Mouse (Mus musculus) B cell, adult 2 months (primary cell): ENCODE measurements around the gene Ube2s.
A peak's percentile ranks its signal among the peaks of the same experiment; 100 is the strongest.
"Not testable (repeated sequence)": the region's sequence is repeated elsewhere in the genome, so short reads cannot be mapped to it uniquely, and the experiment has no call there.

Experiments
- DNase-seq, 2 experiments: peaks; one replicate each; pipeline ENCODE4 v3.0.0; 2022

The Ube2s gene

GRCm38 (mm10) chr7:4820925-4821324 lies 8.5 kb upstream of the Ube2s start:
- not testable (repeated sequence) for DNase-seq

GRCm38 (mm10) chr7:4816559-4816958 lies 4.2 kb upstream of the Ube2s start:
- DNase-seq, result no peak

- DNase-seq, result peak in 1 of 2 experiments; percentile 6
These were observed 858 bp upstream of the Ube2s start for GRCm38 (mm10) chr7:4813105-4813791.

- DNase-seq, result no peak
These were observed 518 bp downstream of the Ube2s start for GRCm38 (mm10) chr7:4811842-4812302.

- DNase-seq, result not testable (repeated sequence)
These were observed 1.3 kb downstream of the Ube2s start for GRCm38 (mm10) chr7:4811131-4811530.

GRCm38 (mm10) chr7:4806716-4807115 lies 5.7 kb downstream of the Ube2s start:
- DNase-seq, result peak; percentile 55 to 62

GRCm38 (mm10) chr7:4802247-4802646 lies 10.1 kb downstream of the Ube2s start:
- DNase-seq, result no peak

GRCm38 (mm10) chr7:4795767-4796433 lies 16.5 kb downstream of the Ube2s start:
- peak; percentile 49 to 51 for DNase-seq

GRCm38 (mm10) chr7:4794631-4795168 lies 17.7 kb downstream of the Ube2s start:
- DNase-seq, result no peak

GRCm38 (mm10) chr7:4793674-4794073 lies 18.7 kb downstream of the Ube2s start:
- no peak for DNase-seq

GRCm38 (mm10) chr7:4793248-4793647 lies 19.1 kb downstream of the Ube2s start:
- DNase-seq, result peak; percentile 23 to 27

- peak; percentile 91 to 93 for DNase-seq
These were observed 19.8 kb downstream of the Ube2s start, which contains the start of gene Rpl28 for GRCm38 (mm10) chr7:4792278-4793212. Rpl28 (plus strand) TSS chr7:4792874.

GRCm38 (mm10) chr7:4789436-4789935 lies 22.9 kb downstream of the Ube2s start, which contains the start of gene Tmem238:
Tmem238 (minus strand) TSS chr7:4789656.
- peak; percentile 32 to 56 for DNase-seq

GRCm38 (mm10) chr7:4788499-4789435 lies 23.6 kb downstream of the Ube2s start:
- peak; percentile 51 to 62 for DNase-seq

- DNase-seq, result no peak
These were observed 28.6 kb downstream of the Ube2s start for GRCm38 (mm10) chr7:4783667-4784268.

GRCm38 (mm10) chr7:4782759-4783158 lies 29.6 kb downstream of the Ube2s start, which contains the start of the genes Il11 and Tmem190:
Il11 (minus strand) TSS chr7:4782859.
Tmem190 (plus strand) TSS chr7:4782937.
- DNase-seq, result no peak

- DNase-seq, result no peak
These were observed 30.3 kb downstream of the Ube2s start for GRCm38 (mm10) chr7:4782130-4782529.

GRCm38 (mm10) chr7:4779921-4780320 lies 32.5 kb downstream of the Ube2s start:
- no peak for DNase-seq

GRCm38 (mm10) chr7:4777851-4778637 lies 34.3 kb downstream of the Ube2s start:
- DNase-seq, result no peak
